8 mouse cellular contexts compared by ENCODE assay signal in the genomic region with DNA sequence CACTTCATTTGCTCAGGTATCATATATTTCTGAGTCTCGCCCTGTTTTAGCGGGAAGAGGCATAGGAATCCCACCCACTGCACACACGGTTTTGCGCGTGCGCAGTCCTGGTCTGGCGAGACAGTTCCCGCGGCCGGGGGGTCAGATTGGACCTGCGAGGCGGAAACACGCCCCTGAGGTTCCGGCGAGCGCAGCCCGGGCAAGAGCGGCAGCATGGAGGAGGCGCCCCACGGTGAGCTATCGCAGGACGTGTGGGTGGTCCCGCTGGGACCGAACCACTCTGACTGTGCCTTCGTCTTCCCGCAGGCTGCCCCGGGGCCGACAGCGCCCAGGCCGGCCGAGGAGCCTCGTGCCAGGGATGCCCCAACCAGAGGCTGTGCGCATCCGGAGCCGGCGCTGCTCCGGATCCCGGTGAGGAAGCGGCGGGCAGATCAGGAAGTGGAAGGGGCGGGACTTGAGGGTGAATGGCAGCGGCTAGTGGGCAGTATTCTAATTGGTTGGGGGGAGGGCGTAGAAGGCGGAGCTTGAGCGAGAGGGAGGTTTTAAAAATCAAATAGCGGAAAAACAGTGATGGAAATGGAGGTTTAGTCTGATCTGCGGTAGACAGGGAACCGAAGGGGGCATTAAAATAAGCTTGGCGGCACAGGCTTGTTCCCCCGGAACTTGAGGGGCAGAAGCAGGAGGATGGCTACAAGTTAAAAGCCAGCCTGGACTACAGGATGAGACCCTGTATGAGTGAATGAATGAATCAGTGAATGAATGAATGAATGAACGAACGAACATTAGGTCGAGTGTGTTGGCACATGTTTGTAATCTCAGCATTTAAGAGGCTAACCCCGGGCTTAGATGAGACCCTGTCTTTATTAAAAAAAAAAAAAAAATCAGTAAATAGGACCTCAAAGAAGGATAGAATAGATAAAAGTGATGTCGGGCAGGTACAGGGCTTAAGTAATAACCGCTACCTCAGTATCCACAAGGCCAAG. TPM values are rescaled to one million over a fixed set of nuclear protein-coding genes. Genes with fewer than 3 reads are reported as not detected.
DNase-seq lines count a peak whose midpoint lies in the region; ATAC-seq and TF ChIP-seq lines count a peak whose summit lies in the region.

A gene (plus strand): TSS at position 185 of the 983 bp plus-strand sequence.

- peak within 1 kb of the TSS; percentile 54 for H3K27ac ChIP-seq in bone marrow macrophage, adult 2 months (ENCODE audit: insufficient read depth, low read depth, low read length)
- peak within 1 kb of the TSS; percentile 90 for H3K27ac ChIP-seq in embryonic fibroblast, embryonic 13.5 days (ENCODE audit: insufficient read depth, low read length)
- H3K27ac ChIP-seq in heart, embryonic 10.5 days: peak within 1 kb of the TSS; percentile 91
- peak within 1 kb of the TSS; percentile 98 for H3K27ac ChIP-seq in kidney, embryonic 15.5 days

- no peaks in the 10 kb centered on the region for H3K27me3 ChIP-seq in heart, embryonic 10.5 days (ENCODE audit: insufficient read depth, poor library complexity, severe bottlenecking)
- no peaks in the 10 kb centered on the region for H3K27me3 ChIP-seq in kidney, embryonic 15.5 days

- H3K4me3 ChIP-seq in bone marrow macrophage, adult 2 months (ENCODE audit: insufficient read depth, low read length): peak within 1 kb of the TSS; percentile 70
- H3K4me3 ChIP-seq in embryonic fibroblast, embryonic 13.5 days (ENCODE audit: insufficient read depth, low read length): peak within 1 kb of the TSS; percentile 64
- H3K4me3 ChIP-seq in heart, embryonic 10.5 days: peak within 1 kb of the TSS; percentile 71
- peak within 1 kb of the TSS; percentile 91 for H3K4me3 ChIP-seq in kidney, embryonic 15.5 days (replicated peaks)

- H3K9me3 ChIP-seq in heart, embryonic 10.5 days: no peaks in the 10 kb centered on the region
- H3K9me3 ChIP-seq in kidney, embryonic 15.5 days (replicated peaks): 0 out of 2 replicates have a peak, but pooled peaks cover 3% of the 10 kb centered on the region

- TF ChIP-seq POLR2A in bone marrow macrophage, adult 2 months (IDR thresholded peaks at IDR 0.05; ENCODE audit: borderline replicate concordance, low read depth, low read length): no peak
- TF ChIP-seq POLR2A in embryonic fibroblast, embryonic 13.5 days (IDR thresholded peaks at IDR 0.05; ENCODE audit: low read depth, low read length): no peak; the same call in none of the 2 replicates

- 3% methylated on average over 56 of the region's 56 CpGs for WGBS in heart, embryonic 10.5 days
- WGBS in kidney, embryonic 15.5 days: 4% methylated on average over 56 of the region's 56 CpGs

- DNase-seq in A20 (ENCODE audit: low read depth, low spot score) (peak; percentile 99), liver (peak; percentile 97)
- peak; percentile 98 for DNase-seq in heart, embryonic 10.5 days (ENCODE audit: low spot score)
- peak; percentile 89 to 95 for DNase-seq in spleen, postnatal 4 days (ENCODE audit: low spot score in 2 of 2)

- peak; percentile 97 for ATAC-seq in kidney, embryonic 15.5 days (replicated peaks; ENCODE audit: low FRiP score)
- ATAC-seq in monocyte, adult 5-6 weeks (replicated peaks; ENCODE audit: insufficient number of reproducible peaks, low FRiP score, low TSS enrichment, poor library complexity, severe bottlenecking): peak; percentile 87

- peaks cover 37% of the 10 kb centered on the region for H3K36me3 ChIP-seq in heart, embryonic 10.5 days
- H3K36me3 ChIP-seq in kidney, embryonic 15.5 days: peaks cover 40% of the 10 kb centered on the region

- H3K4me2 ChIP-seq in kidney, embryonic 15.5 days: peak within 1 kb of the TSS; percentile 76

- peaks cover 12% of the 10 kb centered on the region for H3K4me1 ChIP-seq in bone marrow macrophage, adult 2 months (ENCODE audit: control insufficient read depth, insufficient read depth, low read length)
- H3K4me1 ChIP-seq in embryonic fibroblast, embryonic 13.5 days (ENCODE audit: control insufficient read depth, insufficient read depth, low read length): peaks cover 6% of the 10 kb centered on the region; the same call in 1 of the 2 replicates
- H3K4me1 ChIP-seq in heart, embryonic 10.5 days: peaks cover 12% of the 10 kb centered on the region
- peaks cover 18% of the 10 kb centered on the region for H3K4me1 ChIP-seq in kidney, embryonic 15.5 days

- peak within 1 kb of the TSS; percentile 81 for H3K9ac ChIP-seq in kidney, embryonic 15.5 days

- no peak for TF ChIP-seq CTCF in bone marrow macrophage, adult 2 months (IDR thresholded peaks at IDR 0.05; ENCODE audit: low read depth, low read length)
- TF ChIP-seq CTCF in embryonic fibroblast, embryonic 13.5 days (IDR thresholded peaks at IDR 0.05; ENCODE audit: borderline replicate concordance, insufficient read depth, low read length): no peak

RNA-seq across cellular contexts. Expression of the gene that starts here (rescaled TPM):
- polyA plus RNA-seq in bone marrow macrophage, adult 2 months (2012; ENCODE audit: insufficient read depth, insufficient read length, missing spikeins): 21.4 and 27.9 TPM in 2 replicates
- 19.9 and 24.1 TPM in 2 replicates for polyA plus RNA-seq in embryonic fibroblast, embryonic 13.5 days (2011; ENCODE audit: insufficient read length, low read depth, missing spikeins)
- 60.1 and 70.9 TPM in 2 replicates for polyA plus RNA-seq in heart, embryonic 10.5 days (2016; fragmentation: Nextera tagmentation; extraction: Ambion mirVana)
- polyA plus RNA-seq in kidney, embryonic 15.5 days (2015; fragmentation: Nextera tagmentation; extraction: Ambion mirVana): 68.3 and 70.7 TPM in 2 replicates
- 49.0 to 60.7 TPM (median 51.0 TPM) in 3 replicates for total RNA-seq in monocyte, adult 5-6 weeks (2017)

Comparison
In these comparisons a context has a peak if more than half of its experiments do, and no peak if none do; other contexts are left out.
1. Peak in every context shown above with its lines: DNase-seq, ATAC-seq, H3K4me3 ChIP-seq and H3K27ac ChIP-seq.